Mouse (Mus musculus): ENCODE results near the gene Pmm1. TPM values are rescaled to one million over a fixed set of nuclear protein-coding genes. Genes with fewer than 3 reads are reported as not detected.

Pmm1 gene
- polyA plus RNA-seq, 1 experiment from 2014 or later = 24.6 TPM

Other genes starting within 250 kb of the Pmm1 start
- gene Zc3h7b, start 215.9 kb downstream of the Pmm1 start, polyA plus RNA-seq (2016; fragmentation: Nextera tagmentation; extraction: Ambion mirVana) = 9.8 and 10.0 TPM in 2 replicates
- gene Rangap1, start 215.4 kb downstream of the Pmm1 start, polyA plus RNA-seq (2016; fragmentation: Nextera tagmentation; extraction: Ambion mirVana) = 113 and 121 TPM in 2 replicates
- gene Tef, start 158.5 kb downstream of the Pmm1 start, polyA plus RNA-seq (2016; fragmentation: Nextera tagmentation; extraction: Ambion mirVana) = 8.4 and 9.5 TPM in 2 replicates
- 12.8 and 14.5 TPM in 2 replicates for gene Tob2, start 102.1 kb downstream of the Pmm1 start, polyA plus RNA-seq (2016; fragmentation: Nextera tagmentation; extraction: Ambion mirVana)
- 140 and 145 TPM in 2 replicates for gene Phf5a, start 89.0 kb downstream of the Pmm1 start, polyA plus RNA-seq (2016; fragmentation: Nextera tagmentation; extraction: Ambion mirVana)
- gene Aco2, start 88.6 kb downstream of the Pmm1 start, polyA plus RNA-seq (2016; fragmentation: Nextera tagmentation; extraction: Ambion mirVana) = 131 and 132 TPM in 2 replicates
- 87.2 and 96.3 TPM in 2 replicates for gene Polr3h, start 34.7 kb downstream of the Pmm1 start, polyA plus RNA-seq (2016; fragmentation: Nextera tagmentation; extraction: Ambion mirVana)
- 1.8 and 2.5 TPM in 2 replicates for gene Csdc2, start 24.2 kb downstream of the Pmm1 start, polyA plus RNA-seq (2016; fragmentation: Nextera tagmentation; extraction: Ambion mirVana)
- not detected in 2 replicates for gene 1700029P11Rik, start 19.6 kb upstream of the Pmm1 start, polyA plus RNA-seq (2016; fragmentation: Nextera tagmentation; extraction: Ambion mirVana)
- gene Xrcc6, start 26.9 kb upstream of the Pmm1 start, polyA plus RNA-seq (2016; fragmentation: Nextera tagmentation; extraction: Ambion mirVana) = 94.9 and 98.7 TPM in 2 replicates
- gene Desi1, start 72.9 kb upstream of the Pmm1 start, polyA plus RNA-seq (2016; fragmentation: Nextera tagmentation; extraction: Ambion mirVana) = 19.6 and 21.8 TPM in 2 replicates
- 232 and 235 TPM in 2 replicates for gene Snu13, start 86.7 kb upstream of the Pmm1 start, polyA plus RNA-seq (2016; fragmentation: Nextera tagmentation; extraction: Ambion mirVana)
- not detected in 2 replicates for gene 4930407I10Rik, start 98.2 kb upstream of the Pmm1 start, polyA plus RNA-seq (2016; fragmentation: Nextera tagmentation; extraction: Ambion mirVana)
- not detected in 2 replicates for gene Mei1, start 109.1 kb upstream of the Pmm1 start, polyA plus RNA-seq (2016; fragmentation: Nextera tagmentation; extraction: Ambion mirVana)
- gene Ccdc134, start 167.0 kb upstream of the Pmm1 start, polyA plus RNA-seq (2016; fragmentation: Nextera tagmentation; extraction: Ambion mirVana) = 12.2 TPM in 2 replicates
- 96.9 and 99.4 TPM in 2 replicates for gene Srebf2, start 186.3 kb upstream of the Pmm1 start, polyA plus RNA-seq (2016; fragmentation: Nextera tagmentation; extraction: Ambion mirVana)

Measured in liver, embryonic 12.5 days (tissue).